Mouse (Mus musculus) heart, adult 2 months (tissue): ENCODE measurements at regions not wholly inside any gene's neighbourhood (a gene's known extent, or its start where the extent isn't known, plus 50 kb on each side); places are given as distances from the start of the nearest gene placed in this dataset.

Experiments
- CTCF ChIP-seq: fragments of 200-600 bp; IDR thresholded peaks from 2 replicates; pipeline ENCODE4 v1.8.1; 2022; ENCODE audit warnings: antibody characterized with exemption, mild to moderate bottlenecking, moderate library complexity
- EP300 ChIP-seq: fragments of 200-500 bp; IDR thresholded peaks from 2 replicates; pipeline ENCODE4 v1.6.1; 2011; ENCODE audit warnings: low read depth, low read length, control low read depth; ENCODE audit not compliant: insufficient read depth
- POLR2A ChIP-seq: fragments of 200-500 bp; IDR thresholded peaks from 2 replicates; pipeline ENCODE4 v1.6.1; 2011; ENCODE audit warnings: mild to moderate bottlenecking, low read depth, low read length, control low read depth; ENCODE audit not compliant: insufficient read depth

DNA sequence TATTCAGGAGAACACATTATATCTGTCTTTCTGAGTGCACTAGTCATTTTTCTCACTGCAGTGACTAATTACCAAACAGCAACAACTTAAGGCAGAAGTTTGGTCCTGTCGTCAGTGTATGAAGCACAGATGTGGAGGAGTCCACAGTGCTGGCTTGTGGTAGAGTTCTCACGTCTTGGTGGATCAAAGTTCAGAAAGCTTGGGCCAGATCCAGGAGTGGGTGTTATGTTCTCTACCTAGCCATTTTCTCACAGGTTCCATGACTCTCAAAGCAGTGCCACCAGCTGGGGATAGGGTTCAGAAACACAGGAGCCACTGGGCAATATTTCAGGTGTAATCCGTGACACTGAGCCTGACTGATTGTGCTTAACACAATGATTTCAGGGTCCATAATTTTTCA lies 144.8 kb upstream of the BB014433 start:
- TF ChIP-seq EP300 (no peak), CTCF (no peak), POLR2A (no peak)
